Mouse (Mus musculus) urinary bladder, postnatal 14 days (tissue): ENCODE data around the gene Dhrs13.
"Not testable (repeated sequence)": the region's sequence is repeated elsewhere in the genome, so short reads cannot be mapped to it uniquely, and the experiment has no call there.

Source experiments
- DNase-seq: peaks from one replicate; pipeline ENCODE4 v3.0.0; 2021; ENCODE audit warnings: low spot score

Dhrs13 gene

GRCm38 (mm10) chr11:78042290-78042870 lies 10.3 kb downstream of the Dhrs13 start:
- not testable (repeated sequence) for DNase-seq

- DNase-seq = peak; percentile 69
Measured at GRCm38 (mm10) chr11:78044758-78045251, 12.7 kb downstream of the Dhrs13 start.

- not testable (repeated sequence) for DNase-seq
Measured at GRCm38 (mm10) chr11:78048637-78049036, 16.6 kb downstream of the Dhrs13 start.

GRCm38 (mm10) chr11:78053078-78053477 lies 21.0 kb downstream of the Dhrs13 start:
- DNase-seq = no peak

GRCm38 (mm10) chr11:78056946-78057345 lies 24.9 kb downstream of the Dhrs13 start:
- DNase-seq = no peak

- DNase-seq = peak; percentile 75
Measured at GRCm38 (mm10) chr11:78059833-78060757, 28.0 kb downstream of the Dhrs13 start.

GRCm38 (mm10) chr11:78062563-78062962 lies 30.5 kb downstream of the Dhrs13 start:
- DNase-seq = no peak

GRCm38 (mm10) chr11:78065906-78066305 lies 33.8 kb downstream of the Dhrs13 start:
- no peak for DNase-seq

GRCm38 (mm10) chr11:78066641-78067040 lies 34.6 kb downstream of the Dhrs13 start:
- no peak for DNase-seq

- no peak for DNase-seq
Measured at GRCm38 (mm10) chr11:78067566-78067965, 35.5 kb downstream of the Dhrs13 start.

GRCm38 (mm10) chr11:78069130-78069529 lies 37.0 kb downstream of the Dhrs13 start:
- DNase-seq = no peak

GRCm38 (mm10) chr11:78069646-78070045 lies 37.6 kb downstream of the Dhrs13 start:
- no peak for DNase-seq

- no peak for DNase-seq
Measured at GRCm38 (mm10) chr11:78071938-78072337, 39.9 kb downstream of the Dhrs13 start.

- no peak for DNase-seq
Measured at GRCm38 (mm10) chr11:78072425-78073130, 40.5 kb downstream of the Dhrs13 start.

- no peak for DNase-seq
Measured at GRCm38 (mm10) chr11:78073577-78074276, 41.6 kb downstream of the Dhrs13 start.

- no peak for DNase-seq
Measured at GRCm38 (mm10) chr11:78074277-78074652, 42.2 kb downstream of the Dhrs13 start.

GRCm38 (mm10) chr11:78074666-78075065 lies 42.6 kb downstream of the Dhrs13 start:
- no peak for DNase-seq

GRCm38 (mm10) chr11:78079961-78080921 lies 48.2 kb downstream of the Dhrs13 start, which contains the start of gene Eral1:
Gene Eral1, minus strand, starts transcription at chr11:78080383.
- DNase-seq = peak; percentile 79

GRCm38 (mm10) chr11:78083595-78083994 lies 51.5 kb downstream of the Dhrs13 start:
- DNase-seq = no peak

GRCm38 (mm10) chr11:78086925-78087479 lies 54.9 kb downstream of the Dhrs13 start:
- no peak for DNase-seq
